Mouse (Mus musculus): ENCODE data around the gene Pparg. TPM values are rescaled to one million over a fixed set of nuclear protein-coding genes. Genes with fewer than 3 reads are reported as not detected.

Gene Pparg
- 5.0 and 5.7 TPM in 2 replicates for polyA plus RNA-seq (2015; fragmentation: Nextera tagmentation; extraction: Ambion mirVana)

GRCm38 (mm10) chr6:115360776-115361605 lies at the start of gene Pparg:
Gene Pparg, plus strand, starts transcription at chr6:115360951.
- H3K36me3 ChIP-seq = no peaks in the 10 kb centered on the region
- 0 out of 2 replicates have a peak, but pooled peaks cover 5% of the 10 kb centered on the region for H3K9me3 ChIP-seq (replicated peaks)
- no peak within 1 kb of the TSS for H3K27ac ChIP-seq
- WGBS = under 1% methylated on average over 76 of the region's 76 CpGs
- peak within 1 kb of the TSS; percentile 100 for H3K4me2 ChIP-seq
- H3K4me1 ChIP-seq = peaks cover 13% of the 10 kb centered on the region
- H3K9ac ChIP-seq = peak within 1 kb of the TSS; percentile 55
- peak; percentile 86 for ATAC-seq (replicated peaks; ENCODE audit: low FRiP score)
- peak within 1 kb of the TSS; percentile 65 for H3K4me3 ChIP-seq (replicated peaks)
- peaks cover 22% of the 10 kb centered on the region for H3K27me3 ChIP-seq

- H3K9ac ChIP-seq = no peak overlapping the region
- H3K4me2 ChIP-seq = 0 out of 2 replicates have a peak overlapping the region, but pooled peaks have one; percentile 0
- 68% methylated on average over 12 of the region's 12 CpGs for WGBS
- peaks cover 4% of the 10 kb centered on the region; the same call in 1 of the 2 replicates for H3K4me1 ChIP-seq
- no peak overlapping the region for H3K4me3 ChIP-seq (replicated peaks)
- no peaks in the 10 kb centered on the region for H3K27me3 ChIP-seq
- no peaks in the 10 kb centered on the region for H3K36me3 ChIP-seq
- H3K27ac ChIP-seq = no peak overlapping the region
- no peaks in the 10 kb centered on the region for H3K9me3 ChIP-seq (replicated peaks)
- no peak for ATAC-seq (replicated peaks; ENCODE audit: low FRiP score)
Measured at GRCm38 (mm10) chr6:115312780-115313179, 48.0 kb upstream of the Pparg start.

- Histone ChIP-seq H3K4me1 (peaks cover 4% of the 10 kb centered on the region; the same call in 1 of the 2 replicates), H3K9me3 (replicated peaks) (no peaks in the 10 kb centered on the region), H3K4me3 (replicated peaks) (no peak overlapping the region), H3K27ac (no peak overlapping the region), H3K36me3 (no peaks in the 10 kb centered on the region), H3K27me3 (peaks cover 3% of the 10 kb centered on the region; the same call in 1 of the 2 replicates), H3K4me2 (no peak overlapping the region), H3K9ac (no peak overlapping the region)
- 51% methylated on average over 9 of the region's 9 CpGs for WGBS
- ATAC-seq (replicated peaks; ENCODE audit: low FRiP score) = no peak
Measured at GRCm38 (mm10) chr6:115313235-115313738, 47.5 kb upstream of the Pparg start.

- H3K36me3 ChIP-seq = no peaks in the 10 kb centered on the region
- H3K4me2 ChIP-seq = no peak overlapping the region
- no peak for ATAC-seq (replicated peaks; ENCODE audit: low FRiP score)
- H3K27me3 ChIP-seq = peaks cover 5% of the 10 kb centered on the region; the same call in 1 of the 2 replicates
- no peak overlapping the region for H3K27ac ChIP-seq
- peaks cover 4% of the 10 kb centered on the region; the same call in 1 of the 2 replicates for H3K4me1 ChIP-seq
- no peaks in the 10 kb centered on the region for H3K9me3 ChIP-seq (replicated peaks)
- no peak overlapping the region for H3K4me3 ChIP-seq (replicated peaks)
- no peak overlapping the region for H3K9ac ChIP-seq
- WGBS = 36% methylated on average over 7 of the region's 7 CpGs
Measured at GRCm38 (mm10) chr6:115313910-115314309, 46.8 kb upstream of the Pparg start.

GRCm38 (mm10) chr6:115315770-115316169 lies 45.0 kb upstream of the Pparg start:
- peaks cover 5% of the 10 kb centered on the region; the same call in 1 of the 2 replicates for H3K27me3 ChIP-seq
- H3K9ac ChIP-seq = no peak overlapping the region
- H3K27ac ChIP-seq = no peak overlapping the region
- WGBS = 89% methylated on average over 4 of the region's 4 CpGs
- H3K4me2 ChIP-seq = no peak overlapping the region
- ATAC-seq (replicated peaks; ENCODE audit: low FRiP score) = no peak
- H3K4me1 ChIP-seq = peaks cover 4% of the 10 kb centered on the region; the same call in 1 of the 2 replicates
- no peak overlapping the region for H3K4me3 ChIP-seq (replicated peaks)
- no peaks in the 10 kb centered on the region for H3K36me3 ChIP-seq
- no peaks in the 10 kb centered on the region for H3K9me3 ChIP-seq (replicated peaks)

- ATAC-seq (replicated peaks; ENCODE audit: low FRiP score) = no peak
- no peak overlapping the region for H3K4me2 ChIP-seq
- WGBS = 71% methylated on average over 11 of the region's 11 CpGs
- no peaks in the 10 kb centered on the region for H3K9me3 ChIP-seq (replicated peaks)
- H3K27ac ChIP-seq = no peak overlapping the region
- H3K9ac ChIP-seq = no peak overlapping the region
- H3K27me3 ChIP-seq = peaks cover 5% of the 10 kb centered on the region; the same call in 1 of the 2 replicates
- H3K4me3 ChIP-seq (replicated peaks) = no peak overlapping the region
- H3K36me3 ChIP-seq = no peaks in the 10 kb centered on the region
- H3K4me1 ChIP-seq = peaks cover 8% of the 10 kb centered on the region
Measured at GRCm38 (mm10) chr6:115316811-115317221, 43.9 kb upstream of the Pparg start.

- Histone ChIP-seq H3K27ac (no peak overlapping the region), H3K9me3 (replicated peaks) (no peaks in the 10 kb centered on the region), H3K4me1 (peaks cover 7% of the 10 kb centered on the region), H3K36me3 (no peaks in the 10 kb centered on the region), H3K9ac (no peak overlapping the region), H3K4me2 (no peak overlapping the region), H3K27me3 (peaks cover 5% of the 10 kb centered on the region; the same call in 1 of the 2 replicates), H3K4me3 (replicated peaks) (no peak overlapping the region)
- 80% methylated on average over 6 of the region's 6 CpGs for WGBS
- no peak for ATAC-seq (replicated peaks; ENCODE audit: low FRiP score)
Measured at GRCm38 (mm10) chr6:115318811-115319210, 41.9 kb upstream of the Pparg start.

GRCm38 (mm10) chr6:115319686-115320085 lies 41.1 kb upstream of the Pparg start:
- H3K4me1 ChIP-seq = peaks cover 4% of the 10 kb centered on the region; the same call in 1 of the 2 replicates
- ATAC-seq (replicated peaks; ENCODE audit: low FRiP score) = no peak
- H3K9me3 ChIP-seq (replicated peaks) = no peaks in the 10 kb centered on the region
- no peak overlapping the region for H3K27ac ChIP-seq
- peaks cover 5% of the 10 kb centered on the region; the same call in 1 of the 2 replicates for H3K27me3 ChIP-seq
- H3K36me3 ChIP-seq = no peaks in the 10 kb centered on the region
- 88% methylated on average over 4 of the region's 4 CpGs for WGBS
- H3K4me2 ChIP-seq = no peak overlapping the region
- no peak overlapping the region for H3K9ac ChIP-seq
- H3K4me3 ChIP-seq (replicated peaks) = no peak overlapping the region

- H3K9ac ChIP-seq = no peak overlapping the region
- ATAC-seq (replicated peaks; ENCODE audit: low FRiP score) = no peak
- 72% methylated on average over 8 of the region's 8 CpGs for WGBS
- H3K27ac ChIP-seq = no peak overlapping the region
- H3K4me3 ChIP-seq (replicated peaks) = no peak overlapping the region
- peaks cover 5% of the 10 kb centered on the region; the same call in 1 of the 2 replicates for H3K27me3 ChIP-seq
- H3K9me3 ChIP-seq (replicated peaks) = no peaks in the 10 kb centered on the region
- H3K4me1 ChIP-seq = peaks cover 4% of the 10 kb centered on the region; the same call in 1 of the 2 replicates
- no peaks in the 10 kb centered on the region for H3K36me3 ChIP-seq
- H3K4me2 ChIP-seq = no peak overlapping the region
Measured at GRCm38 (mm10) chr6:115320927-115321714, 39.6 kb upstream of the Pparg start.

- no peaks in the 10 kb centered on the region for H3K9me3 ChIP-seq (replicated peaks)
- no peak overlapping the region for H3K9ac ChIP-seq
- no peak overlapping the region for H3K4me2 ChIP-seq
- peaks cover 5% of the 10 kb centered on the region; the same call in 1 of the 2 replicates for H3K27me3 ChIP-seq
- H3K4me3 ChIP-seq (replicated peaks) = no peak overlapping the region
- H3K4me1 ChIP-seq = peaks cover 4% of the 10 kb centered on the region; the same call in 1 of the 2 replicates
- H3K36me3 ChIP-seq = no peaks in the 10 kb centered on the region
- WGBS = 57% methylated on average over 6 of the region's 6 CpGs
- H3K27ac ChIP-seq = no peak overlapping the region
- no peak for ATAC-seq (replicated peaks; ENCODE audit: low FRiP score)
Measured at GRCm38 (mm10) chr6:115321883-115322351, 38.8 kb upstream of the Pparg start.

GRCm38 (mm10) chr6:115322956-115323355 lies 37.8 kb upstream of the Pparg start:
- no peaks in the 10 kb centered on the region for H3K36me3 ChIP-seq
- no peak for ATAC-seq (replicated peaks; ENCODE audit: low FRiP score)

More at GRCm38 (mm10) chr6:115322956-115323355, 37.8 kb upstream of the Pparg start:
- Histone ChIP-seq H3K27ac (no peak overlapping the region), H3K9me3 (replicated peaks) (no peaks in the 10 kb centered on the region), H3K27me3 (peaks cover 5% of the 10 kb centered on the region; the same call in 1 of the 2 replicates), H3K9ac (no peak overlapping the region), H3K4me1 (peaks cover 4% of the 10 kb centered on the region; the same call in 1 of the 2 replicates), H3K4me2 (no peak overlapping the region), H3K4me3 (replicated peaks) (no peak overlapping the region)
- WGBS = 79% methylated on average over 5 of the region's 5 CpGs
